Comparison of ENCODE assay signal across 27 mouse cellular contexts in genomic region chr4:52739543-52740474, GRCm38 (mm10).
"Had no signal": no experiment of that assay in that cellular context is flagged by ENCODE, and none has a peak within 500 bp of the region (broad histone marks: within the 10 kb centered on the region; RNA-seq: fewer than 3 reads in every experiment).

No protein-coding gene starts in this region.

- H3K27me3 ChIP-seq: heart, embryonic 12.5 days; hindbrain, embryonic 12.5 days; intestine, embryonic 15.5 days; limb, embryonic 13.5 days; limb, embryonic 15.5 days; liver, embryonic 12.5 days had no signal

- H3K27ac ChIP-seq: gastrocnemius, adult 2 months; heart, adult 2 months; heart, embryonic 10.5 days; hindbrain, embryonic 10.5 days; hindbrain, embryonic 12.5 days; hindbrain, embryonic 14.5 days; intestine, embryonic 15.5 days; layer of hippocampus, adult 2 months; limb, embryonic 13.5 days; limb, embryonic 15.5 days; liver, embryonic 12.5 days; liver, embryonic 14.5 days had no signal

- DNase-seq: gastrocnemius, adult 2 months; gastrocnemius, postnatal 10 days; gastrocnemius, postnatal 25 days; heart, adult 2 months; heart, postnatal 10 days; heart, postnatal 4 days; kidney, adult 18-20 months; kidney, adult 8-10 months; kidney, postnatal 10 days; kidney, postnatal 25 days; kidney, postnatal 4 days; layer of hippocampus, postnatal 36 days; left cerebral cortex, postnatal 4 days had no signal

- H3K9me3 ChIP-seq: heart, embryonic 10.5 days; heart, embryonic 12.5 days; hindbrain, embryonic 10.5 days; hindbrain, embryonic 12.5 days; intestine, embryonic 15.5 days; limb, embryonic 13.5 days; limb, embryonic 15.5 days; liver, embryonic 12.5 days had no signal

- H3K4me2 ChIP-seq: heart, embryonic 12.5 days; hindbrain, embryonic 12.5 days; hindbrain, embryonic 14.5 days; intestine, embryonic 15.5 days; limb, embryonic 13.5 days; limb, embryonic 15.5 days; liver, embryonic 12.5 days had no signal

- H3K9ac ChIP-seq: heart, embryonic 12.5 days; hindbrain, embryonic 12.5 days; hindbrain, embryonic 14.5 days; intestine, embryonic 15.5 days; limb, embryonic 13.5 days; limb, embryonic 15.5 days; liver, embryonic 12.5 days; liver, embryonic 14.5 days had no signal

- ATAC-seq: hindbrain, embryonic 16.5 days; inflammation-experienced regulatory T-cells, adult 6 months; intestine, embryonic 15.5 days; intestine, postnatal 0 days; liver, embryonic 12.5 days had no signal

- H3K4me1 ChIP-seq: heart, embryonic 10.5 days; heart, embryonic 12.5 days; hindbrain, embryonic 10.5 days; hindbrain, embryonic 12.5 days; intestine, embryonic 15.5 days; limb, embryonic 13.5 days; limb, embryonic 15.5 days; liver, embryonic 12.5 days had no signal

- H3K36me3 ChIP-seq: heart, embryonic 10.5 days; heart, embryonic 12.5 days; hindbrain, embryonic 10.5 days; hindbrain, embryonic 12.5 days; intestine, embryonic 15.5 days; limb, embryonic 13.5 days; limb, embryonic 15.5 days; liver, embryonic 12.5 days had no signal

- H3K4me3 ChIP-seq: gastrocnemius, adult 2 months; heart, adult 2 months; heart, embryonic 10.5 days; heart, embryonic 12.5 days; hindbrain, embryonic 10.5 days; hindbrain, embryonic 12.5 days; intestine, embryonic 15.5 days; layer of hippocampus, adult 2 months; limb, embryonic 13.5 days; limb, embryonic 15.5 days; liver, embryonic 12.5 days had no signal
